Mouse (Mus musculus) neural tube, embryonic 11.5 days (tissue): ENCODE measurements around the gene Ormdl1. TPM values are rescaled to one million over a fixed set of nuclear protein-coding genes. Genes with fewer than 3 reads are reported as not detected.

Experiments
- ATAC-seq: fragments of 200-750 bp; cut with Nextera tagmentation; 2 replicates; pipeline ENCODE4 v1.8.0; 2017; ENCODE audit warnings: moderate number of reproducible peaks, mild to moderate bottlenecking, moderate TSS enrichment, moderate library complexity; ENCODE audit not compliant: insufficient read depth, low FRiP score, low TSS enrichment
- DNase-seq: peaks from one replicate; pipeline ENCODE4 v3.0.0-alpha.2; 2015; ENCODE audit warnings: low spot score
- H3K27ac ChIP-seq: fragments of 300-500 bp; sonication (generic); 2 replicates; pipeline ENCODE4 v1.5.1; 2014; ENCODE audit warnings: low read depth, mild to moderate bottlenecking, low read length
- H3K27me3 ChIP-seq: fragments of 300-500 bp; sonication (generic); 2 replicates; pipeline ENCODE4 v1.6.1; 2014; ENCODE audit warnings: mild to moderate bottlenecking, low read length, mixed read lengths; ENCODE audit not compliant: control insufficient read depth, insufficient read depth
- H3K36me3 ChIP-seq: fragments of 300-500 bp; sonication (generic); 2 replicates; pipeline ENCODE4 v1.6.1; 2014; ENCODE audit warnings: mild to moderate bottlenecking, low read length, moderate library complexity, mixed read lengths; ENCODE audit not compliant: control insufficient read depth, insufficient read depth
- H3K4me1 ChIP-seq: fragments of 300-500 bp; sonication (generic); 2 replicates; pipeline ENCODE4 v1.6.1; 2014; ENCODE audit warnings: low read length, mixed read lengths; ENCODE audit not compliant: control insufficient read depth, insufficient read depth
- H3K4me2 ChIP-seq: fragments of 300-500 bp; sonication (generic); 2 replicates; pipeline ENCODE4 v1.6.1; 2014; ENCODE audit warnings: low read depth, mild to moderate bottlenecking, moderate library complexity
- H3K4me3 ChIP-seq: fragments of 300-500 bp; sonication (generic); 2 replicates; pipeline ENCODE4 v1.5.1; 2014; ENCODE audit warnings: low read depth, low read length
- H3K9ac ChIP-seq: fragments of 300-500 bp; sonication (generic); 2 replicates; pipeline ENCODE4 v1.6.1; 2014; ENCODE audit warnings: mild to moderate bottlenecking, low read length
- H3K9me3 ChIP-seq: fragments of 300-500 bp; sonication (generic); 2 replicates; pipeline ENCODE4 v1.6.1; 2016; ENCODE audit warnings: low read length; ENCODE audit not compliant: control insufficient read depth
- polyA plus RNA-seq: library from polyadenylated mRNA; unstranded; fragments of >200 nt; fragmentation: Nextera tagmentation; extraction: Ambion mirVana; gene quantifications from 2 replicates; pipeline ENCODE4 v1.2.1, GENCODE M21; 2014

Ormdl1 gene
- polyA plus RNA-seq, 1 experiment from 2014 or later = 83.7 TPM

DNA sequence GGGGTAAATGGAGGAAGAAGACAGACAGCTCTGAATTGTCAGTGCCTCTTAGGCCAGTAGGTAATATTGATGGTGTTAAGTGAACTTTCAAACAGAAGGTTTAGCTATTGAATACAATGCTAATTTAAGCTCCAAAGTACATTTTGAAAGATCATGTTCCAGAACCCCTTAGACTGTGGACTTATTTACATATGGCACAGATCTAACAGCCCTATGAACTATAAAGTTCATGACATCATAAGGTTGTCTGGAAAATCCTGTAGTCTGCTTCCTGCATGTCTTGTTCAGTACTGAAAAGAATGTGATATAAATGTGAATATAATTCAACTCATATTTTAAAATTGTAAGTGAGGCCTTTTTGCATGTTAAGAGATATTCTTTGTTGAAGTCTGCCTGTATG, 62.1 kb downstream of the Ormdl1 start:
- Histone ChIP-seq H3K9ac (no peak overlapping the region), H3K4me3 (no peak overlapping the region), H3K27me3 (no peaks in the 10 kb centered on the region), H3K4me2 (no peak overlapping the region), H3K9me3 (no peaks in the 10 kb centered on the region), H3K36me3 (no peaks in the 10 kb centered on the region), H3K4me1 (no peaks in the 10 kb centered on the region), H3K27ac (no peak overlapping the region)
- ATAC-seq (no peak), DNase-seq (no peak)

Other genes starting within 250 kb of the Ormdl1 start
- gene Mstn, start 235.5 kb upstream of the Ormdl1 start, polyA plus RNA-seq = 11.2 and 13.6 TPM in 2 replicates
- not detected in 2 replicates for gene 1700019A02Rik, start 109.5 kb upstream of the Ormdl1 start, polyA plus RNA-seq
- 18.6 and 21.5 TPM in 2 replicates for gene Pms1, start 77 bp upstream of the Ormdl1 start, polyA plus RNA-seq
- not detected in 2 replicates for gene Gm28778, start within 50 bp of the Ormdl1 start, polyA plus RNA-seq
- 26.8 and 30.1 TPM in 2 replicates for gene Osgepl1, start 16.5 kb downstream of the Ormdl1 start, polyA plus RNA-seq
- 3.3 and 17.9 TPM in 2 replicates for gene Asdurf, start 55.5 kb downstream of the Ormdl1 start, polyA plus RNA-seq
- 0.68 and 0.96 TPM in 2 replicates for gene Gm28551, start 55.6 kb downstream of the Ormdl1 start, polyA plus RNA-seq
- 96.9 and 101 TPM in 2 replicates for gene Asnsd1, start 55.7 kb downstream of the Ormdl1 start, polyA plus RNA-seq